Mouse (Mus musculus): ENCODE data around the gene Acd. TPM values are rescaled to one million over a fixed set of nuclear protein-coding genes. Genes with fewer than 3 reads are reported as not detected.

The Acd gene
- total and polyA plus RNA-seq, 2 experiments from 2014 or later = 35.0 to 95.7 TPM

- no peaks in the 10 kb centered on the region for H3K27me3 ChIP-seq (ENCODE audit: insufficient read depth, low read length)
- no peaks in the 10 kb centered on the region for H3K9me3 ChIP-seq (ENCODE audit: low read length)
- WGBS = 90% methylated on average over 9 of the region's 9 CpGs
- peaks cover 35% of the 10 kb centered on the region for H3K36me3 ChIP-seq (ENCODE audit: insufficient read depth)
- no peak for TF ChIP-seq CTCF (IDR thresholded peaks at IDR 0.05; ENCODE audit: low read depth)
- DNase-seq = no peak
- H3K27ac ChIP-seq (ENCODE audit: low read depth, low read length) = no peak overlapping the region
- H3K4me1 ChIP-seq (ENCODE audit: insufficient read depth) = no peaks in the 10 kb centered on the region
- no peak overlapping the region for H3K4me2 ChIP-seq (ENCODE audit: low read depth)
- no peak overlapping the region for H3K9ac ChIP-seq
- no peak overlapping the region for H3K4me3 ChIP-seq (ENCODE audit: low read depth, low read length)
- no peak for ATAC-seq
These were observed 22.0 kb upstream of the Acd start for GRCm38 (mm10) chr8:105722861-105723260.

DNA sequence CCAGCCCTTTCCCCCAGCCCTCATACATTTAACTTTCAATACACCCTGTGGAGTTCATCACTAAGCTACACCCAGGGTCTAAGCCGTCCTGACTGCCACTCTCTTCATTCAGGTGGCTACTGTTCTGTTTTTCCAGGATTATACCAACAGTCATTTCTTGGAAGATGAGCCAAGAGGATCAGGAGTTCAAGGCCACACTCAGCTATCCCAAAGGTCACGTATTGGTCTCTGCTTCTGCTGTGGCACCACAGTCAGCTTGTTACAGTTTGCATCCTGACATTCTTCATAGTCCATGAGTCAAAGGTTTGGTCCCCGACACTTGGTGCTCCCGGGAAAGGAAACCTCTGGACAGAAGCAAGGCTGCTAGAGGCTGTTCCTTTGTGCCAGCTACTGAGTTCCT is 18.7 kb upstream of the Acd start:
- no peak overlapping the region for H3K9ac ChIP-seq
- no peaks in the 10 kb centered on the region for H3K4me1 ChIP-seq (ENCODE audit: insufficient read depth)
- H3K27ac ChIP-seq (ENCODE audit: low read depth, low read length) = no peak overlapping the region
- H3K27me3 ChIP-seq (ENCODE audit: insufficient read depth, low read length) = no peaks in the 10 kb centered on the region
- H3K4me3 ChIP-seq (ENCODE audit: low read depth, low read length) = no peak overlapping the region
- no peak overlapping the region for H3K4me2 ChIP-seq (ENCODE audit: low read depth)
- ATAC-seq (no peak), DNase-seq (no peak)
- no peaks in the 10 kb centered on the region for H3K9me3 ChIP-seq (ENCODE audit: low read length)
- peaks cover 32% of the 10 kb centered on the region for H3K36me3 ChIP-seq (ENCODE audit: insufficient read depth)
- 87% methylated on average over 4 of the region's 4 CpGs for WGBS
- TF ChIP-seq CTCF (IDR thresholded peaks at IDR 0.05; ENCODE audit: low read depth) = no peak

DNA sequence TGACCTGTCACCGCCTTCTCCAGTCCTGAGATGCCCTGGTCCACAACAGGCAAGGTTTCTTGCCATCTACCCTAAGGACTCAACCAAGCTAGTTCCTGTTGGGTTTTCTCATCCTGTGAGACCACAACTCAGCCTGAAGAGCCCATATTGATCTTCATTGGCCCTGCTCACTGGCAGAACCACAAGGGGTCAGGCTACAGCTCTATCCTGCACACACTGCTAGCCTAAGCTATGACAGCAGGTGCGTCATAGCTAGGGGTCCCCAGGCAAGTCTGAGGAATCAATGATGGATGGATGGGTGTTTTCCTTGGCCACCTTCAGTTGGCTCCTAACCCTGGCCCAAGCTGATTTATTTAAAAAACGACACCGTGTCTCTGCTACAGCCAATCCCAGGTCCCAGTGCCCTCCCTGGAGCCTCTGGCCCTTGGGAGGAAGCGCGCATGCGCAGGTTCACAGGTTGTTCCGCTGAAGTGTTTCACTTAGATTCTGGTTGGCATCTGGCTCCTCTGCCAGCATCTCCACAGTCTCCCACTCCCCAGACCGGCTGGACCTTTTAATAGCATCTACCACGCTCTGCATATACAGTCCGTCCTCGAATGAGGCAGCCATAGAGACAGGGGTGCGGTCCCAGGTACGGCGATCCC is 15.5 kb upstream of the Acd start:
- TF ChIP-seq CTCF (IDR thresholded peaks at IDR 0.05; ENCODE audit: low read depth) = 0 out of 2 replicates have a peak, but pooled peaks have one; percentile 10
- DNase-seq = no peak
- Histone ChIP-seq H3K9me3 (ENCODE audit: low read length) (no peaks in the 10 kb centered on the region), H3K4me1 (ENCODE audit: insufficient read depth) (no peaks in the 10 kb centered on the region), H3K4me2 (ENCODE audit: low read depth) (no peak overlapping the region), H3K36me3 (ENCODE audit: insufficient read depth) (peaks cover 19% of the 10 kb centered on the region), H3K9ac (no peak overlapping the region), H3K27me3 (ENCODE audit: insufficient read depth, low read length) (no peaks in the 10 kb centered on the region), H3K4me3 (ENCODE audit: low read depth, low read length) (no peak overlapping the region), H3K27ac (ENCODE audit: low read depth, low read length) (no peak overlapping the region)
- 96% methylated on average over 15 of the region's 15 CpGs for WGBS
- no peak for ATAC-seq

- H3K36me3 ChIP-seq (ENCODE audit: insufficient read depth) = peaks cover 19% of the 10 kb centered on the region
- 68% methylated on average over 6 of the region's 6 CpGs for WGBS
These were observed 14.1 kb upstream of the Acd start for GRCm38 (mm10) chr8:105715042-105715441.

GRCm38 (mm10) chr8:105714139-105714538 is 13.2 kb upstream of the Acd start:
- no peaks in the 10 kb centered on the region for H3K4me1 ChIP-seq (ENCODE audit: insufficient read depth)
- peak; percentile 86 for DNase-seq
- 4% methylated on average over 3 of the region's 3 CpGs for WGBS
- H3K27ac ChIP-seq (ENCODE audit: low read depth, low read length) = no peak overlapping the region
- H3K4me3 ChIP-seq (ENCODE audit: low read depth, low read length) = no peak overlapping the region
- no peak overlapping the region for H3K4me2 ChIP-seq (ENCODE audit: low read depth)
- H3K9me3 ChIP-seq (ENCODE audit: low read length) = no peaks in the 10 kb centered on the region
- no peaks in the 10 kb centered on the region for H3K27me3 ChIP-seq (ENCODE audit: insufficient read depth, low read length)
- peak; percentile 84 for TF ChIP-seq CTCF (IDR thresholded peaks at IDR 0.05; ENCODE audit: low read depth)
- ATAC-seq = peak; percentile 53; the same call in 1 of the 2 replicates
- peaks cover 19% of the 10 kb centered on the region for H3K36me3 ChIP-seq (ENCODE audit: insufficient read depth)
- H3K9ac ChIP-seq = no peak overlapping the region

More at GRCm38 (mm10) chr8:105715042-105715441, 14.1 kb upstream of the Acd start:
- Histone ChIP-seq H3K4me2 (ENCODE audit: low read depth) (no peak overlapping the region), H3K27ac (ENCODE audit: low read depth, low read length) (no peak overlapping the region), H3K4me1 (ENCODE audit: insufficient read depth) (no peaks in the 10 kb centered on the region), H3K9ac (no peak overlapping the region), H3K4me3 (ENCODE audit: low read depth, low read length) (no peak overlapping the region), H3K9me3 (ENCODE audit: low read length) (no peaks in the 10 kb centered on the region), H3K27me3 (ENCODE audit: insufficient read depth, low read length) (no peaks in the 10 kb centered on the region)
- DNase-seq (no peak), ATAC-seq (no peak)
- no peak for TF ChIP-seq CTCF (IDR thresholded peaks at IDR 0.05; ENCODE audit: low read depth)

DNA sequence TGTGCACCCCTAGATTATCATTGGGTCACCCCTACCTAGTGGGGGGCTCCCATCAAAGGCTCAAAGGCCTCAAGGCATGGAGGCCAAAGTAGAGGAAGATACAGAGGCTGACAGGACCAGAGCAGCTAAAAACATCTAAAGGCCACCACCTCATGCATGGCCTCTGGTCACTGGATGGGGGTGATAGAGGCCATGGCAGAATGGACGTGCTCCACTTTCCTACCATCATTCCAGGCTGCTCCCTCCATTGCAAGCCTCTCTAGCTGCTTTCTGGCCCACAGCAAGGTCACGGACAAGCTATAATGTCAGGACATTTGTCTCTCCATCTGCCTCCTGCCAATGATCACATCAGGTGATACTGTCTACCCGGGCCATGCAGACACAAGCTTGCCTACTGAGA is 11.4 kb upstream of the Acd start:
- WGBS = 90% methylated on average over 3 of the region's 3 CpGs
- H3K4me3 ChIP-seq (ENCODE audit: low read depth, low read length) = no peak overlapping the region
- peaks cover 17% of the 10 kb centered on the region for H3K36me3 ChIP-seq (ENCODE audit: insufficient read depth)
- no peaks in the 10 kb centered on the region for H3K27me3 ChIP-seq (ENCODE audit: insufficient read depth, low read length)
- no peak for TF ChIP-seq CTCF (IDR thresholded peaks at IDR 0.05; ENCODE audit: low read depth)
- no peak overlapping the region for H3K9ac ChIP-seq
- no peaks in the 10 kb centered on the region for H3K9me3 ChIP-seq (ENCODE audit: low read length)
- no peak overlapping the region for H3K27ac ChIP-seq (ENCODE audit: low read depth, low read length)
- H3K4me2 ChIP-seq (ENCODE audit: low read depth) = no peak overlapping the region
- H3K4me1 ChIP-seq (ENCODE audit: insufficient read depth) = no peaks in the 10 kb centered on the region
- no peak for ATAC-seq
- no peak for DNase-seq

- H3K4me1 ChIP-seq (ENCODE audit: insufficient read depth) = no peaks in the 10 kb centered on the region
- no peak for TF ChIP-seq CTCF (IDR thresholded peaks at IDR 0.05; ENCODE audit: low read depth)
- H3K4me3 ChIP-seq (ENCODE audit: low read depth, low read length) = no peak overlapping the region
- H3K36me3 ChIP-seq (ENCODE audit: insufficient read depth) = peaks cover 2% of the 10 kb centered on the region
- ATAC-seq (no peak), DNase-seq (no peak)
- no peak overlapping the region for H3K27ac ChIP-seq (ENCODE audit: low read depth, low read length)
- no peak overlapping the region for H3K9ac ChIP-seq
- 71% methylated on average over 13 of the region's 14 CpGs for WGBS
- H3K4me2 ChIP-seq (ENCODE audit: low read depth) = no peak overlapping the region
- no peaks in the 10 kb centered on the region for H3K9me3 ChIP-seq (ENCODE audit: low read length)
- H3K27me3 ChIP-seq (ENCODE audit: insufficient read depth, low read length) = no peaks in the 10 kb centered on the region
These were observed 8.4 kb upstream of the Acd start for GRCm38 (mm10) chr8:105709317-105709716.

All from forebrain, postnatal 0 days (tissue).